Mouse (Mus musculus): Measurements from ENCODE around the gene Fmnl2. TPM values are rescaled to one million over a fixed set of nuclear protein-coding genes. Genes with fewer than 3 reads are reported as not detected.
A peak's percentile ranks its signal among the peaks of the same experiment; 100 is the strongest.

Fmnl2 gene
- total RNA-seq, 2 experiments from 2014 or later = 4.4 to 5.7 TPM

DNA sequence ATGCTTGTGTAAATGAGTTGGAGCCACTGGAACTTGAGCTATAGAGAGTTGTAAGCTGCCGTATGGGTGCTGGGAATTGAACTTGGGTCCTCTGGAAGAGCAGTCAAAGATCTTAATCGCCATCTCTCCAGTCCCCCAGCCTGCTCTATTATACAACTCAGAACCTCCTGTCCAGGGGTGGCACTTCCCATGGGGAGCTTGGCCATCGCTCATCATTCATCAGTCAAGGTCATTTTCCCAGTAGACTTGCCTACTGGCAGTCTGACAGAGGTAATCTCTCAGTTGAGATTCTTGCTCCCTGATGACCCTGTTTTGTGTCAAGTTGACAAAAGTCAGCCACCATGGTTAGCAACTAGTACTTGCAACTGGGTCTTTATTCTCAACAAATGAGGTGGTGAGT lies 165.3 kb downstream of the Fmnl2 start:
- ATAC-seq (replicated peaks; ENCODE audit: poor library complexity, severe bottlenecking) = no peak

DNA sequence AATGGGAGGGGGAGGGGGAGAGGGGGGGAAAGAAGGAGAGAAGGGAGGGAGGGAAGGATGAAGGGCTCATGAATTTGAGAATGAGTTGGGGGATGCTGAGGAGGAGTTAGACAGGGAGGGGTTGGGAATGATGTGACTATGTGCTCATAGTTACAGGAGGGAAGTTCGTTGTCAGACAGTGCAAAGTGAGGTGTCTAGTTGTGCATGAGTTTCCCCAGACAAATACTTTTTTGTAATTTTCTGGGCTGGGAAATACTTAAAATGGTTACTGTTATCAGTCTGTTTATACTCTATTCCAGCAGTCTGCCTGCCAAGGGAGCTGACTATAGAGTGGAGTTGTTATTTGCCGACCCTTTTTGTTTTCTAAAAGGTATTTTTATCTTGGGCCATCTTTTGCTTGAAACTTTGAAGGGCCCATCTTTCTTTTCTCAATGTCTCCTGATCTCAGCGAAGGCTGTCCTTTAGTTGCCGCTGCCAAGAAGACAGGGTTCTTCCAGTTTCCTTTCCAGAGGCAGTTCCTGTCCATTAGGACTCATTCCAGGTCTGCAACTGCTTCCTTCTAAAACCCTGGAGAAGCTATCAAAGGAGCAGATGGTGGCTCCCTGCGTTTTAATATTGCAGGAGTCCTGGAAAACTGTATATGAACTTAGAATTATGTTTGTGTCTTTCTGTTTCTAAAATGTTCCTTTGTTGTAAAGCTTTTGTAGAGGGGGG lies 168.6 kb downstream of the Fmnl2 start:
- no peak for ATAC-seq (replicated peaks; ENCODE audit: poor library complexity, severe bottlenecking)

DNA sequence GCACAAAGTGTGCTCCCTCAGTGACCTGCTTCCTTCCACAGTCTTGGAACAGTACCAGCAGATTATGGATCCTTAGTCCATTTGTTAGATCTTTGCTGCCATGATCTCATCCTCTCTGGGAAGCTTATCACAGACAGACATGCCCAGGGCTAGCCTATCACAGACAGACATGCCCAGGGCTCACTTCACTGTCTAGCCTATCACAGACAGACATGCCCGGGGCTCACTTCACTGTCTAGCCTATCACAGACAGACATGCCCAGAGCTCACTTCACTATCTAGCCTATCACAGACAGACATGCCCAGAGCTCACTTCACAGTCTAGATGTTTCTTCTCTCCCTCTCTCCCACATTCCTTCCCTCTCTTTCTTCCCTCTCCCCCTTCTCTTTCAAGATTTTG lies 171.2 kb downstream of the Fmnl2 start:
- no peak for ATAC-seq (replicated peaks; ENCODE audit: poor library complexity, severe bottlenecking)

DNA sequence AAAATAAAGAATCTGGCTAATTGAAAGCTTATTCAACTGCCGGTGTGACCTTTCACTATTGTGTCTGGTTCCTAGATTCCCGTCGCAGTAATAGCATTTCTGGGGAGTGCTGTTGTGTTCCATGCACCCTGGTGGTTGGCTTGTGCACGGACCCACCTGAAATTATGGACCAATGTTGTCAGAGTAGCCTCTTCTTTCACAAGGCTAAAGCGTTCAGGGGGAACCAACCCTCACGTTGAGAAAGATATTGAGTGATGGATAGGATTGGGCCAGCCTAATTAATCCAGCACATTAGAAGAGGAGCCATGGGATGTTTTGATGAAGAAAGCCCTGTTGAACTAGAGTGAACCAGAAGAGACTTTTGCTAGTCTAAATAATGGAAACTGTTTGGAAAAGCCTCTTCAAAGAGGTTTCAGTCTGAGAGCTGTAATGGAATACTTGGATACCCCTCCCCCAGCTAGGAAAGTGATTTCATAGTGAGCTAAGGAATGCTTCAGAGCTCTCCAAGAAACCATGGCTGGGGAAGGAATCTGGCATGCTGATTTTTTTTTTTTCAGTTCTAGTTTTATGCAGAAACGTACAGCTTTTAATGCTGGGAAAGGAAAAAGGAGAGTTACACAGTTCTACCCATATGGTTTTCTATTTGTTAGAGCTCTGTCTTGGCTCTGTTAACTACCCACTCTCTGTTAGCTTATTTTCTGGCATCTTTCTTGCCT lies 172.2 kb downstream of the Fmnl2 start:
- ATAC-seq (replicated peaks; ENCODE audit: poor library complexity, severe bottlenecking) = no peak

DNA sequence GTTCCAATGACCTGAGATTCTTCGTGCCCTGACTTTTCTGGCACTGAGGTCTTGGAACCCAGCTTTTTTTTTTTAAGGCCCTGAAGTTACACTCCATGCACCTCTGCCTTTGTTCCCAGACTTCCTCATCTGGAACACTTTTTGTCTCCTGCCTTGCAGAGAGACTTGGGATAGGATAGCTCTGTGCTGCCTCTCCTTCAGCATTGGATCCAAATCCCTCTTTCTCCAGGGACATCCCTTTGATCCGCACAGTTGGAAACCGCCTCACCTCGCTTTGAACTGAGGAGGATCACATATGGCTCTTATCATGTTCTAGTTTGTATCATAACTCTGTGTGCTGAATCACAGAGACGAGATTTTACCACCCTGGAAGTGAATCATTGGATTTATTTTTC lies 172.8 kb downstream of the Fmnl2 start:
- ATAC-seq (replicated peaks; ENCODE audit: poor library complexity, severe bottlenecking) = no peak

DNA sequence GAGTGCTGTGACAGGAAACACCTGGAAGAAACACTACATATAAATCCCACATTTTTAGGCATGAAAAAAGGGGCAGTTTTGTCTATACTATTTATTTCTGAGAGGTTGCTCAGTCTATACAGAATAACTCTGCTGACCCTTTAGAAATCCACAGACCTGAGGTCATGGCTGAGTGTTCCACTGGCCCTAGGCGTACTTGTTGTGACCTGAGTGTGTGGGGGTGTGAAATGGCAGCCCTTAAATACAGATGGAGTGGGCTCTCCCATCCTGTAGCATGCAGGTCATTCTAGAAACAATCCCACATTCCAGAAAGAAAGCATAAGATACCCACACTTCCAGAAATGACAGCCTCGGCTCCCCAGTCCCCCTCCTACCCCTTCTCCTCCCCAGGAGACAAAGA lies 180.6 kb downstream of the Fmnl2 start:
- no peak for ATAC-seq (replicated peaks; ENCODE audit: poor library complexity, severe bottlenecking)

DNA sequence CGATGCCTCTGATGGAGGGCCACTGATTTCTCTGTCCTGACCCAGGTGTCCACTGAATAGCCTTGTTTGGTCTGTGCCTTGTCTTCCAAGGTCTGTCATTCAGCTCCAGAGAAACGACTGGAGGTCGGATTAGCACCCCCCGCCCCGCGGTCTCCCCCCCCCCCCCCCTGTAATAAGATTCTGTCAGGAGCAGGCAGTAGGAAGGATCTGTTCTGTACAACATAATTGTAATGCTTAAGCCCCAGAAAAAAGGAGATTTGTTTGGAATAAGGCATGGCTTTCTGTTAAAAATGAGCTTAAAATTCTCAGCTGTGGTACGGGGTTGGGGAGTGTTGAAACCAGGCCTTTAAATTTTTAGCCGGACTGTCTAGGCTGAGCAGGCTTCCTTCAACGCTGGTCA lies 181.1 kb downstream of the Fmnl2 start:
- no peak for ATAC-seq (replicated peaks; ENCODE audit: poor library complexity, severe bottlenecking)

DNA sequence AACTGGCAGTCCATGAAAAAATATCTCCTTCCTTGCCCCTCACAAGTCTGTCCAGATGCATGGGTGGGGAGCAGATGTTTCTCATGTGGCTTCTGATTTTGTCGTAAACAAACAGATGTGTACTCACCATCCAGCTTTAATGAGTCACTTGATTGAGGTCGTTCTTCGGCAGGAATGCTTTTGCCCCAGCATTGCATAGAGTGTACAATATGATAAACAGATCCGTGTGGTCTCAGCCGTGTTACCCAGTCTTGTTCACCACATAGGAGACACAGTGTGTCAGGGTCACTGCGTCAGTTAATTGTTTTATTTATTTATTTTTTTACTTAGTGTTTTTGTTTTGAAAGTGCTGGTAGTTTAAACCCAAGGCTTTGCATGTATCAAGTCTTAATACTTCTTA lies 189.4 kb downstream of the Fmnl2 start:
- no peak for ATAC-seq (replicated peaks; ENCODE audit: poor library complexity, severe bottlenecking)

DNA sequence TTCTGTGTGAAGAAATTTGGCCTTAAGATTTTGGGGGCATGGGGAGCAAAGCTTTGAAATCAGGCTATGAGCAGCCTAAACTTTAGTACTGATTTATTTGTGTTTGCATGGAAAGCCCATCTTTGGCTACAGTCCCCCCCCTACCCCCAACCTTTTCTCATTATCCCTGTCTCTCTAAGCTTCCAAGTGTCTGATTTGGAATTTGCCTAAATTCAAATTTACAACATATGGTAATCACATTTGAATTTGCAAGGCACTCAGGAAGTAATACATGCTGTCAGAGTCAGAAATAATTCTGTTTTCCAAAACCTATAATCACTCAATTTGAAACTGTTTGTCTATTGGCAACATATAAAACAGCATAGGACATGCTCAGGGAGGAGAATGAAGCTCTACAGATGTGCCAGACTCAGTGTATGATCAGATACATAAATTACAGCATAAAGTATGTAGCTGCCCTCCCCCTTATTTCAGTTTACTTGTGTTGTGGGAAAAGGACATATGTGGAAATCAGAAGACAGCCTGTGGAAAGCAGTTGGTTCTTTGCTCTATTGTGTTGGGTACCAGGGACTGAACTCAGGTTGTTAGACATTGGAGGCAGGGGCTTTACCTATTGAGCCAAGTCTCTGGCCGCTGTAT lies 190.2 kb downstream of the Fmnl2 start:
- no peak for ATAC-seq (replicated peaks; ENCODE audit: poor library complexity, severe bottlenecking)

DNA sequence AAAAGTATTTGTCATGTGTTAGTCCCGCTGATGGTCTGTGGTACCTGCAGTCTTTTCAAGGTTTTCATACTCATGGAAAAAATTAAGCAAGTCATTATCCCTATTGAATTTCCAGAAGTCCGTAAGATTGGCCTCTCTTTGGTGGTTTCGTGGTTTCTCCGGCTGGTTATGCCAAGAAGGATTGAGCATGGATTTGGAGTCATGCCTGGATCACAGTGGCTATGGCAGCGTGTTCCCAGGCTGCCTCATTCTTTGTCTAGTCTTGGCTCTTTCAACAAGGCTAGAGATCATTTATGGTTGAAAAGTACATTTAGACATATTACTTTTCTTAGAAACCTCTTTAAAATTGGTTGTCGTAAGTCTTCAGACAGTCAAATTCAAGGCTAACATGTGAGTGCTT lies 192.7 kb downstream of the Fmnl2 start:
- no peak for ATAC-seq (replicated peaks; ENCODE audit: poor library complexity, severe bottlenecking)

DNA sequence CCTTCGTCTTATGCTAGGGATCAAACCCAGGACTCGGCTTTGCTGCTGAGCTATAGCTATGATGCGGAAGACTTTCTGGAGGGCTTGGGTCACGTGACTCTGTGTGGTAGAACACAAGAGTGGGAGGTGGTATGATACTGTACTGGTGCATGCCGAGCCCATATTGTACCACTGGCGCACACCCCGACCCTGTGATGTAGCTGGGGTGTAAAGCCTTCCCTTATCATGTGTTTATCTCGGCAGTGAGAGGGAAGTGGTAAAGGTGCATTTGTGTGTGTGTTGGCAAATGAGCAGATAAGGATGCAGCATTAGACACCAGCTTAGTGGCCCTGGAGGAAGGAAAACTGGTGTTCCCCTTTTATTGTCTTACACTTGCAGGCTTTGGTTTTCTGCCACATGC lies 193.8 kb downstream of the Fmnl2 start:
- ATAC-seq (replicated peaks; ENCODE audit: poor library complexity, severe bottlenecking) = peak; percentile 73

DNA sequence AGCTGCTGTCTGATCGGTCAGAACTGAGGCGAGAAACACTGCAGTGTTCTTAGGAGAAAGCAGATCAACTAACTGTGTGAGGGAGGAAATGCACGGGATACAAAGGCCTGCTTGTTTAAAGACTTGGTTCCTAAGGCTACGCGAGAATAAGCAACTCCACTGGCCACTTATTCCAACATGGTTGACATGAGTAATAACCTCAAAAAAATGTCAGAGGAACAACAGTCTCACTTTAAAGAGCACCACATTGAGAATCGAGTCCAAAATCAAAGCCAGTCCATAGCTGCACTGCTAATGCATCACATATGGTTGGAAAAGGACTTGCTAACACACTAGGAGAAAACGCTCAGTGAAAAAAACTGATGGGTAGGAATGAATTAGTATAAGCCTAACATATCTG lies 196.1 kb downstream of the Fmnl2 start:
- no peak for ATAC-seq (replicated peaks; ENCODE audit: poor library complexity, severe bottlenecking)

DNA sequence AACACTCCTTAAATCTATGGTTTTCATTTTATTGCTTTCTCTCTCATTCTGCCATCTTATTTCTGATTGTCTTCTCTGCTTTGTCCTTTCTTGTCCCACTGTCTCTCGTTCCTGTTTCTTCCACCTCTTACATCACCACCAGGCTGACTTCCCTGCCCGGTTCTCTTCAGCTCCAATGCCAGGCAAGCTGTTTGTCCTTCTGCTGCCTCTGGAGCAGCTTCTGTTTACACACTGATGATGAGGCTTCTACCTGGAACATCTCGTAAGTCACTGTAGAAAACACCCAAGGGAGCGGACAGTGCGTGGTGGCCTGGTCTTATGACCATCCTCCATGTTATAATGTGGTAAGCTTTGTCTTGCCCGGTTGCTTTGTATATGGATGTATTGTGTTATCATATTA lies 198.9 kb downstream of the Fmnl2 start:
- ATAC-seq (replicated peaks; ENCODE audit: poor library complexity, severe bottlenecking) = no peak

DNA sequence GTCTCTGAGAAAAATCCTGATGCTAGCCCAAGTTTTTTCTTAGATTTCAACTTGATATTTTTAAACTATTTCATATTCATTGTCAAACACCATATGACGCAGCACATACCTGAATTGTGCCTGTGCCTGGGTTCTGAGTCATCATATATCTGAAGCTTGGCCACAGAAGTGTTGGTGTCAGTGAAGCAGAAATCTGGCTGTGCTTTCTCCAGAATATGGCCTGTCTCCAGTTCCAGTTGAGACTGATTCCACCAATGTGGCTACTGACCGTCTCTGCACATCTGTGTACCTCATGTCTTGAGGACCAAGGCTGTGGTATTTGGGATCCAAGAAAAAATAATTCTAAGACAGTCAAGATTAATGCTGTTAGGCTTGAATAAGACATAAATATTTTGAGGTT lies 199.6 kb downstream of the Fmnl2 start:
- no peak for ATAC-seq (replicated peaks; ENCODE audit: poor library complexity, severe bottlenecking)

DNA sequence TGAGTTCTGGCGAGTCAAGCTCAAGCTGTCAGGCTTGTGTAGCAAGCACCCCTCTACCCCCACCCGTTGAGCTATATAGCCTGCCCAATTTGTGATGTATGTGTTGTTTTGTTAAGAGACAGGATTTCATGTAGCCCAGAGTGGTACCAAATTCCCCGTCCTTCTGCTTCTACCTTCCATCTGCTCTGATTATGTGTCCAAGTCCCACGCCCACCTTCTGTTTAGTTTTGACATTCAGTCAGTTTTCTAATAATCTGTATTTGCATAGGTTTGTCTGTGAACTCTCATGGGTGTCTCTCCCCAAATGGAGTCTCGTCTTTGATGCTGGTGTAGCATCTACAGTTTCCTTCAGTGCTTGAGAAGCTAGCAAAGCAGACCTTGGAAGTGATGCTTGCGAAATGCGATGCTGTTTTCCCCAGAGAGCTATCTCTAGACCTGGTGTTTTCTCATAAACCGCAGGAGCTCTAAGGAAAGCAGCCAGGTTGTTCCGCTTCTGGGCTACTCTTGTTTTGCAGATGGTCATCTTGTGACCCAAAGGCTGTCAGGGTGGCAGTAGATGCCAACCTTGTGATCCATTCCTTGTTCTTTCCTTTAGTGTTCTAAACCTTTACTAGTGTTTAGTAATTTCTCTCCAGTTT lies 203.8 kb downstream of the Fmnl2 start:
- ATAC-seq (replicated peaks; ENCODE audit: poor library complexity, severe bottlenecking) = no peak

DNA sequence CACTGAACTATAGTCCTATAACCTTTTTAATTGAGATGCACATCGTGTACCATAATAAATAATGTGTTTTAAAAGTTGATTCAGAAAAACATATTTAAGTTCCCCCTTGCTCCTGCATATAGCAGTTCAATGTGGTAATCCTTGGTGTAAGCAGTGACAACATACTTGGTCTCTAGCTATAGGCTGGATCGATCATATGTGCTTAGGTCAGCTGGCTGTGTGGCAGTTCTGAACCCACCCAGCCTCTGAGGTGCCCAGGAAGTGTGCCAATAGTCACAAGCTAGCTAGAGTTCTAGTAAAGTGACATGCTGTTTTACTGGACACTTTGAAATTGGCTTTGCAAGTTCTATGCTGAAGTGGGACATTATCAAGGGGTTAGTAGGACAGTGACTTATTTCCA lies 209.3 kb downstream of the Fmnl2 start:
- ATAC-seq (replicated peaks; ENCODE audit: poor library complexity, severe bottlenecking) = peak; percentile 89

DNA sequence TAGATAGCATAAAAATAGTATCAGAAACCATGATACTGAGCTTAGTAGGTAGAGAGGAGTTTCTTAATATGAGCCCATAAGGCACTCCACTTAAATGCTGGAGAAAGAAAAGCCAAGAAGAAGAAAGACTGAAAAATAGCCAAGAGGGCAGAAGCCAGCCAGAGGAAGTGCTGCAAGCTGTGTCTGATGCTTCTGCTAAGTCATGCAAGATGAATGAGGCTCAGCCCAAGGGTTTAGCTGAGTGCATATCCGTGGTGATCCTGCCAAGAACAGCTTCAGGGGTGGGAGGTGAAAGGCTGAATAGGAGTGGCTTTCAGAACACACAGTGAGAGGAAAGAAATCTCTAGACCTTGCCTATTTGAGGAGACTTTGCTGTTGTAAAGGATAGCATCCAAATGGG lies 212.9 kb downstream of the Fmnl2 start:
- ATAC-seq (replicated peaks; ENCODE audit: poor library complexity, severe bottlenecking) = no peak; the same call in 1 of the 2 replicates

DNA sequence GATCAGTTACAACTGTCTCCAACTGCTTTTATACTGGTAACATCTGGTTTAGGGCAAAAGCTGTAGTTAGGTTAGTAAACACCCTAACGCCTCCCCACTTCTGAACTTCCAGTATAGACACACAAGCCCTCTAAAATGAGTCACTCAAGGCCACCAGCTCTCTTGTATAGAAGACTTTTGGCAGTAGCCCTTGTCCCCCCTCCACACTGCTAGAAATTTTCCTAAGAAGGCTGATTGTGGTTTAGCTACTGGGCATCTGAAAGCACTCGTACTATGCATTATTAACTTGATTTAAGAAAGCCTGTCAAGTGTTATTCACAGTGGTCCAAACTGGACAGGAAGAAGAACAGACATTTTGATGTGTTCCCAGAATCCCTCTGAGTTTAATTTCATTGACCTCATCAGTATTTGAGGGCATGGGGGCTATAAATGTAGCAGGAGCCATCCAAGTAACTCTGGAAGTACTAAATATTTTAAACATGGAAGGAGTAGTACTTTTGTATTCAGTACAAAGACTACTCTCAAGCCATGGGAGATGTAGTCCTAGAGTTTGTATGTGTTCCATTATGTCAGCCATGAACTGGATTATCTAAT lies 222.1 kb downstream of the Fmnl2 start:
- ATAC-seq (replicated peaks; ENCODE audit: poor library complexity, severe bottlenecking) = no peak

DNA sequence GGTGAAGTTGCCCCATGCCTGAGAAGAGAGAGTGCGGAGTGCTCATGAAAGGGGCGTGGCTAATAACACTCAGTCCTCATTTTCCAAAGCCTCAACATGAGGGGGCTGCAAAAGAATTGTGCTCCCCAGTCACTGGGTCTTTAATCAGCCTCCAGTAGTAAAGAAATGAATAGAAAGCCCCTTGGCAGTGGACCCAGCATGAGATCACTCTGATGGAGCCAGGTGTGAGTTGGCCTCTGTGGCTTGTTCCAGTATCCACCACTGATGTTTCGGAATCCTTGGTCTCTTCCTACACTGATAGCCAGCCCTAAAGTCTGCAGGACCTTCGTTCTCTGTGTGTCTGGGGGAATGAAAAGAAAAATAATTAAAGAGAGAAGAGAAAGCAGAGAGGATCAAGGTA lies 224.4 kb downstream of the Fmnl2 start:
- ATAC-seq (replicated peaks; ENCODE audit: poor library complexity, severe bottlenecking) = no peak

DNA sequence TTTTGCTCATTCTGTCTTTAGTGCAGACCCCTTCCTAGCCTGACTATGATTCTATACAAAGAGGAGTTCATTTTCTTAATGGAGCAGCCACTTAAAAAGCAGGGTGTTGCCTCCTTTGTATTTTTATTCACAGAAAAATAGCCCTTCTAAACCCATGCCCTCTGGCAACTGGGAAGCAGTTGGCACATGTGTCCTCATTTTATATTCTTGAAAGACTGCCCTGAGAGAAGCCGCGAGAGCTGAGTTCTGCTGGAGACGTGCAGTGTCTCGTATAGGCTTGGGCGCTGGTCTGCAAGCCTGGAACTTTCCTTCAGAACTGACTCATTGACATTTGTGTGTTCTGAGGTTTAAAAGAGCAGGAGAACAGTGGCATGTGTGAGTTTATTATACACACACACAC lies 224.8 kb downstream of the Fmnl2 start:
- ATAC-seq (replicated peaks; ENCODE audit: poor library complexity, severe bottlenecking) = no peak

DNA sequence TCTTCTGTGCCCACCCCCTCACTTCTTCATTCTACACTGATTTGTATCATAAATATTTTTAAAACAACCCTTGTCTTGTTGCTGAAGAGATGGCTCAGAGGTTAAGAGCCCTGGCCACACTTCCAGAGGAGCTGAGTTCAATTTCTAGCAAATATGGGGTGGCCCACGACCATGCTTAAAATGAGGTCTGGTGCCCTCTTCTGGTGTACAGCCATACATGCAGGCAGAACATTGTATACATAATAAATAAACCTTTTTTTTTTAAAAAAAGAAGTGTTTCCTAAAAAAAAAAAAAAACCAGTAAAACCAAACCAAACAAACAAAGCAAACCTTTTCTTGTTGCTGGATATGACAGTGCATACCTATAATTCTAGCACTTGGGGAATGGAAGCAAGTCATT lies 225.6 kb downstream of the Fmnl2 start:
- peak; percentile 59; the same call in 1 of the 2 replicates for ATAC-seq (replicated peaks; ENCODE audit: poor library complexity, severe bottlenecking)

Measured in granulocyte monocyte progenitor cell, adult 5-6 weeks (primary cell).